Mouse (Mus musculus): ENCODE results near the gene Ap1ar.

DNA sequence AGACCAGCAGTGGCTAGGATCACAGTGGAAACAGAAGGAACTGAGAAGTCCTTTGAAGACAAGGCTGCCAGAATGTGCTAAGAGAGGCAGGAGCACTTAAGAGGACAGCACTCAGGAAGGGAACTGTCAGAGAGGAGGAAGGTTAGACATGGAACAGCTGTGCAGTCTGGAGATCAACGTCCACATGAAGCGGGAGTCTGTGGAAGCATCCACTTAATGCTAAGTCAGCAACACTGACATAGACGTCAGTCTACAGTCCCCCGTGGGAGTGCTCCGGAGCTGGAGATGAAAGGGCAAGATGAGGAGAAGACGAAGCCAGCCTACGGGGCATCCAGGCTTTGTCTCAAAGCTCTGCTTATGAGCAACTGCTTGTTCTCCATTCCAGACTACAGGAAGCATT, 10.2 kb downstream of the Ap1ar start:
- TF ChIP-seq POLR2A (IDR thresholded peaks at IDR 0.05; ENCODE audit: control insufficient read depth, extremely low read depth, insufficient read depth, low read length, poor library complexity) (no peak), CTCF (IDR thresholded peaks at IDR 0.05; ENCODE audit: borderline replicate concordance, control insufficient read depth, extremely low read depth, insufficient read depth, low read length, poor library complexity) (no peak)

Data from thymus, adult 2 months (tissue).